Mouse (Mus musculus): Measurements from ENCODE around the gene Gm5938.

The Gm5938 gene

GRCm38 (mm10) chrX:78125167-78125566 is at the start of gene Gm5938:
Gene Gm5938, plus strand, starts transcription at chrX:78125467.
- in situ Hi-C loops (cut with MboI): no loop called here

DNA sequence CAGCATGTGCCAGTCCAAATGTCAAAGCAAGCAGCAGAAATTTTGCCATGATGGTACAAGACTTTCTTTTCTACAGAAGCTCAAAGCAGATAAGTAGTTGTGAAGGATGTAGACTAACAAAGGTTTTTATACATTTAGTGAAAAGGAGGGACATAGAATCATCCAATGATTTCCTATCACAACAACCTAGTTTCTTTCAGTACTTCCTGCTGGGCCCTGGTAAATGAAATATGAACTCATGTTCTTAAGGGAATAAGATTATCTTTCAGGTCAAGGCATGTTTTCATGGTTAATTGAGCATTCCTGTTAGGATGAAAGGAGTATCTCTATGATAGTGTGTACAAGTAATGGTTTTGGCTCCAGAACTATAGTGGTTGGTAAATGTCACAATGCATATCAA is 34.0 kb upstream of the Gm5938 start, which contains the start of gene Obp1a:
Gene Obp1a (minus strand): TSS at position 101 of the 400 bp plus-strand sequence.
- in situ Hi-C loops (cut with MboI): no loop called here
